ENCODE assay signal across 10 mouse cellular contexts in the genomic region with DNA sequence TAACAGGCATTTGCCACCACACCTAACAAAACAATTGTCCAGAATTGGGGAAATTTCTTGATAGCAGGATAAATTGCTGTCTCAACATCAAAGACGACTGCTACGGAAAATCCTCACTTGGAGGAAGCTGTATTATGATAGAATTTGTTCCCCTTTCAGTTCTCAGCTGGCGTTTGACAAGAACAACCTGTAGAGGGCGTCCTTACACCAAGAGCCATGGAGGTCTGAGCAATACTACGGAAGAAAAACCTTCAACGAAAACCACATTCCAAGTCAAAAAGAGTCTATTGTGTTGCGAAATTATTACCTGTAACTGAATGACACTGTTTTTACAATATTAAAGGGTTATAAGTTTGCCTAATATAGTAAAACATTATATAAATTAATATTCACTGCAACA. TPM values are rescaled to one million over a fixed set of nuclear protein-coding genes. Genes with fewer than 3 reads are reported as not detected.
DNase-seq lines count a peak whose midpoint lies in the region; ATAC-seq and TF ChIP-seq lines count a peak whose summit lies in the region.
"Had no signal": no experiment of that assay in that cellular context is flagged by ENCODE, and none has a peak within 500 bp of the region (broad histone marks: within the 10 kb centered on the region; RNA-seq: fewer than 3 reads in every experiment).

No protein-coding gene starts in this region.

- no peak for TF ChIP-seq POLR2A in MEL (IDR thresholded peaks at IDR 0.05; ENCODE audit: control insufficient read depth in 1 of 2, insufficient read depth in 1 of 2, low read depth in 1 of 2, low read length in 2 of 2, poor library complexity in 1 of 2)

- H3K79me2 ChIP-seq in MEL (ENCODE audit: control insufficient read depth, insufficient read depth, low read length, poor library complexity) = no peaks in the 10 kb centered on the region

- TF ChIP-seq CTCF in MEL (IDR thresholded peaks at IDR 0.05 in 2 of 3, conservative IDR thresholded peaks at IDR 0.05 in 1 of 3; ENCODE audit: control insufficient read depth in 1 of 3, insufficient read depth in 1 of 3, low read depth in 2 of 3, low read length in 3 of 3, poor library complexity in 1 of 3, severe bottlenecking in 1 of 3) = peak; percentile 66 to 88 (median 68)

- peak; percentile 69 for DNase-seq in adrenal gland, postnatal 14 days
- no peak for DNase-seq in adrenal gland, adult 18-20 months (ENCODE audit: low spot score in 2 of 2)
- DNase-seq in layer of hippocampus, adult 11-12 months (ENCODE audit: low spot score) = peak; percentile 10
- no peak for DNase-seq in layer of hippocampus, adult 8-10 months (ENCODE audit: low spot score in 2 of 2)
- peak; percentile 82 for DNase-seq in MEL (ENCODE audit: low read depth, low spot score)
- peak; percentile 57 for DNase-seq in lung, postnatal 14 days
- DNase-seq in urinary bladder, adult 18-20 months (ENCODE audit: low spot score in 2 of 2) = no peak

- H3K36me3 ChIP-seq in MEL (ENCODE audit: control insufficient read depth in 1 of 2, insufficient read depth in 2 of 2, low read length in 2 of 2) = peaks cover 0 to 2% of the 10 kb centered on the region in 2 experiments; a peak in 2 of 4 replicates
- H3K36me3 ChIP-seq: G1E had no signal

- H3K4me3 ChIP-seq in MEL (ENCODE audit: control insufficient read depth in 1 of 2, insufficient read depth in 1 of 2, low read depth in 2 of 2, low read length in 2 of 2) = peak overlapping the region; percentile 41 to 47

- no peak overlapping the region for H3K9ac ChIP-seq in MEL (ENCODE audit: control insufficient read depth, low read depth, low read length, poor library complexity, severe bottlenecking)

- 0 out of 2 replicates have a peak, but pooled peaks have one; percentile 31 for ATAC-seq in frontal cortex, adult (ENCODE audit: low TSS enrichment)

- peaks cover 0 to 3% of the 10 kb centered on the region in 2 experiments; a peak in 2 of 4 replicates for H3K4me1 ChIP-seq in MEL (ENCODE audit: control insufficient read depth in 1 of 2, insufficient read depth in 2 of 2, low read length in 2 of 2)

- H3K9me3 ChIP-seq in MEL (replicated peaks; ENCODE audit: insufficient read depth, low read length) = no peaks in the 10 kb centered on the region
- H3K9me3 ChIP-seq: G1E; megakaryocyte, embryonic 14.5 days had no signal

- TF ChIP-seq RAD21 in MEL (IDR thresholded peaks at IDR 0.05; ENCODE audit: low read depth, low read length) = peak; percentile 70

- no peak overlapping the region for H3K27ac ChIP-seq in MEL (ENCODE audit: control insufficient read depth, low read depth, low read length)

- TF ChIP-seq EP300 in MEL (IDR thresholded peaks at IDR 0.05; ENCODE audit: low read depth in 1 of 2, low read length in 2 of 2) = no peak

- peaks cover 0 to 1% of the 10 kb centered on the region in 2 experiments; a peak in 3 of 4 replicates for H3K27me3 ChIP-seq in MEL (ENCODE audit: control insufficient read depth in 1 of 2, insufficient read depth in 2 of 2, low read length in 2 of 2)

TF ChIP-seq in MEL, 35 proteins besides CTCF, POLR2A, EP300 and RAD21:
- peak; percentile 34; the same call in 1 of the 2 replicates for TF ChIP-seq ZC3H11A (IDR thresholded peaks at IDR 0.05; ENCODE audit: low read depth, low read length)
- TF ChIP-seq HCFC1 (IDR thresholded peaks at IDR 0.05; ENCODE audit: low read depth, low read length) = no peak
- peak; percentile 33; the same call in 1 of the 2 replicates for TF ChIP-seq ELF1 (IDR thresholded peaks at IDR 0.05; ENCODE audit: low read depth, low read length)
- TF ChIP-seq ZNF384 (IDR thresholded peaks at IDR 0.05; ENCODE audit: low read depth, low read length) = 0 out of 2 replicates have a peak, but pooled peaks have one; percentile 13
- TF ChIP-seq MYB (IDR thresholded peaks at IDR 0.05; ENCODE audit: low read depth, low read length) = no peak
- no peak for TF ChIP-seq NRF1 (IDR thresholded peaks at IDR 0.05; ENCODE audit: insufficient read depth, low read depth, low read length, poor library complexity, severe bottlenecking)
- TF ChIP-seq MYC (IDR thresholded peaks at IDR 0.05; ENCODE audit: low read depth, low read length) = 0 out of 2 replicates have a peak, but pooled peaks have one; percentile 31
- TF ChIP-seq ETS1 (IDR thresholded peaks at IDR 0.05; ENCODE audit: low read depth, low read length) = no peak
- peak; percentile 54 for TF ChIP-seq SMC3 (IDR thresholded peaks at IDR 0.05; ENCODE audit: low read depth, low read length)
- no peak for TF ChIP-seq POLR2AphosphoS5 (IDR thresholded peaks at IDR 0.05; ENCODE audit: borderline replicate concordance, low read depth, low read length)
- no peak for TF ChIP-seq TCF12 (IDR thresholded peaks at IDR 0.05; ENCODE audit: low read depth, low read length)

RNA-seq across cellular contexts. Expression of a gene that starts 2.0 kb away (rescaled TPM):
- 0.19 and 0.30 TPM in 2 replicates for total RNA-seq in adrenal gland, postnatal 14 days (2021)
- not detected for total RNA-seq in adrenal gland, adult 18-20 months (2021)
- total RNA-seq in layer of hippocampus, adult 8-10 months (2022) = 1 to 10 TPM in 1 of 4 experiments, under 1 TPM in 3; 0.71 to 1.1 (median 0.96) TPM
- not detected in 2 replicates for total RNA-seq in MEL (2012; rRNA removed)
- not detected for polyA plus RNA-seq in MEL (2012; ENCODE audit: insufficient read depth in 1 of 2, insufficient read length in 2 of 2, low read depth in 1 of 2, low replicate concordance in 2 of 2, missing spikeins in 1 of 2)
- total RNA-seq: G1E had no signal
- polyA plus RNA-seq: G1E had no signal

RNA-seq across cellular contexts. Expression of a gene that starts 52.7 kb away (rescaled TPM):
- total RNA-seq in adrenal gland, postnatal 14 days (2021) = 20.5 and 21.7 TPM in 2 replicates
- total RNA-seq in adrenal gland, adult 18-20 months (2021) = 10 to 100 TPM; 20.9 to 24.0 TPM
- total RNA-seq in layer of hippocampus, adult 8-10 months (2022) = 10 to 100 TPM; 31.0 to 35.2 (median 32.3) TPM
- 10.8 and 11.3 TPM in 2 replicates for total RNA-seq in MEL (2012; rRNA removed)
- 10 to 100 TPM in 1 of 2 experiments, not detected in 1; 11.5 TPM for polyA plus RNA-seq in MEL (2012; ENCODE audit: insufficient read depth in 1 of 2, insufficient read length in 2 of 2, low read depth in 1 of 2, low replicate concordance in 2 of 2, missing spikeins in 1 of 2)

Comparison
In these comparisons a context has a peak if more than half of its experiments do, and no peak if none do; other contexts are left out.
1. DNase-seq: peak in adrenal gland, postnatal 14 days (single experiment), layer of hippocampus, adult 11-12 months (single experiment), MEL (single experiment) and lung, postnatal 14 days (single experiment); none in adrenal gland, adult 18-20 months (0 of 2), layer of hippocampus, adult 8-10 months (0 of 2) and urinary bladder, adult 18-20 months (0 of 2).